Mouse (Mus musculus) stomach, embryonic 16.5 days (tissue): ENCODE data around the gene Paqr9. TPM values are rescaled to one million over a fixed set of nuclear protein-coding genes. Genes with fewer than 3 reads are reported as not detected.
"Not testable (repeated sequence)": the region's sequence is repeated elsewhere in the genome, so short reads cannot be mapped to it uniquely, and the experiment has no call there.

ENCODE experiments used
- ATAC-seq: fragments of 200-750 bp; cut with Nextera tagmentation; 2 replicates; pipeline ENCODE4 v1.8.0; 2017; ENCODE audit warnings: moderate number of reproducible peaks, moderate TSS enrichment; ENCODE audit not compliant: insufficient read depth, low FRiP score
- H3K27ac ChIP-seq: fragments of 300-500 bp; sonication (generic); 2 replicates; pipeline ENCODE4 v1.5.1; 2014; ENCODE audit warnings: low read length
- H3K27me3 ChIP-seq: fragments of 300-500 bp; sonication (generic); 2 replicates; pipeline ENCODE4 v1.6.1; 2014; ENCODE audit warnings: low read length, control low read depth, mixed read lengths; ENCODE audit not compliant: control insufficient read depth, insufficient read depth
- H3K36me3 ChIP-seq: fragments of 300-500 bp; sonication (generic); 2 replicates; pipeline ENCODE4 v1.6.1; 2014; ENCODE audit warnings: low read length; ENCODE audit not compliant: control insufficient read depth, insufficient read depth
- H3K4me1 ChIP-seq: fragments of 300-500 bp; sonication (generic); 2 replicates; pipeline ENCODE4 v1.6.1; 2014; ENCODE audit warnings: low read length, control low read depth, mixed read lengths; ENCODE audit not compliant: control insufficient read depth, insufficient read depth
- H3K4me2 ChIP-seq: fragments of 300-500 bp; sonication (generic); 2 replicates; pipeline ENCODE4 v1.6.1; 2014; ENCODE audit warnings: low read depth, low read length, mixed read lengths
- H3K4me3 ChIP-seq: fragments of 300-500 bp; sonication (generic); replicated peaks from 2 replicates; pipeline ENCODE4 v1.5.1; 2014; ENCODE audit warnings: mild to moderate bottlenecking, low read length
- H3K9ac ChIP-seq: fragments of 300-500 bp; sonication (generic); 2 replicates; pipeline ENCODE4 v1.6.1; 2014; ENCODE audit warnings: low read length
- H3K9me3 ChIP-seq: fragments of 300-500 bp; sonication (generic); replicated peaks from 2 replicates; pipeline ENCODE4 v1.6.1; 2016; ENCODE audit warnings: low read length, control low read depth; ENCODE audit not compliant: control insufficient read depth
- WGBS: fragments of 180-500 bp; shearing (Covaris S2); extraction: QIAGEN DNeasy Blood & Tissue Kit; methylation state at CpG from one replicate; pipeline ENCODE4 v1.1.7; 2014; 5-methylcytosine and 5-hydroxymethylcytosine counted together
- polyA plus RNA-seq: library from polyadenylated mRNA; unstranded; fragments of >200 nt; fragmentation: Nextera tagmentation; extraction: Ambion mirVana; gene quantifications from 2 replicates; pipeline ENCODE4 v1.2.1, GENCODE M21; 2015

The Paqr9 gene
- 0.47 and 0.53 TPM in 2 replicates for polyA plus RNA-seq

DNA sequence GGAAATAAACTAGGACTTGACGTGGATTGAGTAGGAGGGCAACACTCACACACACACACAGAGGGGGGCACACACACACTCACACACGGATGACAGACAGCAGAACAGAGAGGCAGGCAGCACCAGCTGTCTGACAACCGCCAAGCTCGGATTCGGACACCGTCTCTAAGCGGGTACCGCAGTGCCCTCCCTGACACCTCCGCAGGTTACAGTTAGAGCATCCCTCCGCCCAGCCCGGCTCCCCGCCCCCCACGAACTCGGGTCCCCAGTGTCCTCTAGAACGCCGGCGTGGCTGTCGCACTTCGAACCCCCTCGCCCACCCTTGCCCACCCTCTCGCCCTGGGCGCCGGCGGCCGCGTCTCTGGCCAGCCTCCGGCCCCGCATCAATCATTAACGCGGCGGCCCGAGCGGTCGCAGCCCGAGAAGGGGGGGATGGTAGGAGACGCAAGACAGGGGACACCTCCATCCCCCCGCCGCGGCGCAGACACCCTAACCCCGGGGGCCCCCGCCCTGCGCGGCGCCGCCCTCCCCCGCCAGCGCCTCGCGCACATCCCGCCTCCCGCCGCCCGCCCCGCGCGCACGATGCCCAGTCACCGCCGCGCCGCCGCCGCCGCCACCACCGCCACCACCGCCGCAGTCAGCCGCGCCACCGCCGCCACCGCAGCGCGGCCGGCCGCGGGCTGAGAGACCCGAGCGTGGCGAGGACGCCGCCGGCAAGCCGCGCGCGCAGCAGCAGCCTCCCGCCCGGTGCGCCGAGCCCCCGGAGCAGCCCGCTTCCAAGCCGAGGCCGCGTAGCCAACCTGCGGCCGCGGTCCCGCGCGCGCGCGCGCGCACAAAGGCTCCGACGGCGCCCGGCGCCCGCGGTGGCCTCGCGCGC, at the start of gene Paqr9:
Gene Paqr9, plus strand, starts transcription at position 599 of the 877 bp plus-strand sequence.
- no peaks in the 10 kb centered on the region for H3K4me1 ChIP-seq
- H3K4me2 ChIP-seq: peak within 1 kb of the TSS; percentile 91
- H3K4me3 ChIP-seq: peak within 1 kb of the TSS; percentile 58
- H3K27ac ChIP-seq: no peak within 1 kb of the TSS
- H3K9ac ChIP-seq: peak within 1 kb of the TSS; percentile 65
- H3K9me3 ChIP-seq: no peaks in the 10 kb centered on the region
- H3K27me3 ChIP-seq: peaks cover 66% of the 10 kb centered on the region
- WGBS: under 1% methylated on average over 58 of the region's 118 CpGs
- no peaks in the 10 kb centered on the region for H3K36me3 ChIP-seq
- ATAC-seq: peak; percentile 58

GRCm38 (mm10) chr9:95510693-95511404, 48.6 kb upstream of the Paqr9 start:
- no peaks in the 10 kb centered on the region for H3K36me3 ChIP-seq
- H3K9ac ChIP-seq: peak overlapping the region; percentile 98
- peaks cover 9% of the 10 kb centered on the region for H3K4me1 ChIP-seq
- H3K27me3 ChIP-seq: no peaks in the 10 kb centered on the region
- peak overlapping the region; percentile 94 for H3K27ac ChIP-seq
- ATAC-seq: no peak
- peak overlapping the region; percentile 99 for H3K4me3 ChIP-seq
- 4% methylated on average over 21 of the region's 21 CpGs for WGBS
- H3K9me3 ChIP-seq: no peaks in the 10 kb centered on the region
- H3K4me2 ChIP-seq: peak overlapping the region; percentile 76

DNA sequence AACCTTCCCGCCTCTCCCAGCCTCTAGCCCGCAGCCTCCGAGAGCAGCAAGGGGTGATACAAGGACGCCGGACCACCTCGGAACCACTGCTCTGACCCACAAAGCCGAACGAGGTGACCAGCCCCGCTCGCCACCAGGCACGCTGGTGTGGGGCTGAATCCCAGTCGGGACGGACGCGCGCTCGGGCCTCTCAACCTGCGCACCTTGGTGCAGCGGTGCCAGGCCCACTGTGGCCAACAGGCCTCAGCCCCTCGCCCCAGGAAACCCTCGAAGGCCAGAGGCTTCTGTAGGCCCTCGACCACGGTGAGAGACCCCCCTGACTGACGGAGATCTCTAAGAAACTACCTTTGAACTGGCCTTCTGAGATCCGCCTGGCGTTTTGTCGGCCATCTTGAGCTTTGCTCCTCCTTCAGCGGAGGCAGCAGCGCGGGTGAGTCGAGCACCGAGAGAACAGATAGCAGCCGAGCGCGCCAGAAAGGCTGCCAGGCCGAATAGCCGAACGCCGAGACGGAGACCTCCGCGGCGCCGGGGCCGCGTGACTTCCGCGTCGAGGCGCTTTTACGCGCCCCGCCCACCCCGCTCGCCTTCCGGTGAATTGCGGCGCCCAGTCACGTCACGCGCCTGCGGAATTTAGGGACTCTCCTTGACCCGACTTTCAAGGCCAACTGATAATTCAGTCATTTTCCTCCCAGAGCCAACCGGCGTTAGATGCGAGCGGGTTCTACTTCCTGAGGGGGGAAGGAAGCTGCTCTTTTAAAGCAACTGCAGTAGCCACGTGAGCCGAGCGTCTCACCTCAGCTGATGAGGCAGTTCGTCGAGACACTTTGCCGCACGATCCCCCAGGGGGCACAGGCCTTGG, 47.8 kb upstream of the Paqr9 start, which contains the start of gene U2surp:
Gene U2surp, minus strand, starts transcription at position 525 of the 859 bp plus-strand sequence.
- peak within 1 kb of the TSS; percentile 99 for H3K4me3 ChIP-seq
- H3K4me2 ChIP-seq: peak within 1 kb of the TSS; percentile 76
- H3K4me1 ChIP-seq: peaks cover 9% of the 10 kb centered on the region
- ATAC-seq: peak; percentile 95
- WGBS: under 1% methylated on average over 74 of the region's 74 CpGs
- no peaks in the 10 kb centered on the region for H3K9me3 ChIP-seq
- no peaks in the 10 kb centered on the region for H3K27me3 ChIP-seq
- H3K27ac ChIP-seq: peak within 1 kb of the TSS; percentile 94
- H3K36me3 ChIP-seq: no peaks in the 10 kb centered on the region
- peak within 1 kb of the TSS; percentile 98 for H3K9ac ChIP-seq

- peak overlapping the region; percentile 66 for H3K4me2 ChIP-seq
- H3K27ac ChIP-seq: peak overlapping the region; percentile 91
- H3K4me3 ChIP-seq: peak overlapping the region; percentile 99
- WGBS: 17% methylated on average over 15 of the region's 15 CpGs
- H3K9me3 ChIP-seq: no peaks in the 10 kb centered on the region
- ATAC-seq: peak; percentile 35; the same call in 1 of the 2 replicates
- H3K4me1 ChIP-seq: peaks cover 9% of the 10 kb centered on the region
- peak overlapping the region; percentile 98 for H3K9ac ChIP-seq
- H3K27me3 ChIP-seq: no peaks in the 10 kb centered on the region
- H3K36me3 ChIP-seq: no peaks in the 10 kb centered on the region
Observed at GRCm38 (mm10) chr9:95512331-95513030, 47.0 kb upstream of the Paqr9 start.

GRCm38 (mm10) chr9:95513776-95514175, 45.7 kb upstream of the Paqr9 start:
- no peak overlapping the region for H3K4me2 ChIP-seq
- no peak overlapping the region for H3K9ac ChIP-seq
- peak overlapping the region; percentile 64 for H3K27ac ChIP-seq
- H3K4me1 ChIP-seq: peaks cover 9% of the 10 kb centered on the region
- no peaks in the 10 kb centered on the region for H3K9me3 ChIP-seq
- 89% methylated on average over 2 of the region's 2 CpGs for WGBS
- no peaks in the 10 kb centered on the region for H3K36me3 ChIP-seq
- no peak for ATAC-seq
- H3K27me3 ChIP-seq: no peaks in the 10 kb centered on the region
- no peak overlapping the region for H3K4me3 ChIP-seq

GRCm38 (mm10) chr9:95514361-95514760, 45.1 kb upstream of the Paqr9 start:
- ATAC-seq, H3K27ac ChIP-seq, H3K36me3 ChIP-seq, H3K4me1 ChIP-seq, H3K9ac ChIP-seq, H3K27me3 ChIP-seq, H3K4me3 ChIP-seq, H3K4me2 ChIP-seq, H3K9me3 ChIP-seq: not testable (repeated sequence)
- 79% methylated on average over 3 of the region's 3 CpGs for WGBS

- WGBS: 74% methylated on average over 5 of the region's 5 CpGs
- Histone ChIP-seq H3K4me1 (no peaks in the 10 kb centered on the region), H3K4me3 (no peak overlapping the region), H3K27me3 (no peaks in the 10 kb centered on the region), H3K4me2 (no peak overlapping the region), H3K27ac (no peak overlapping the region), H3K36me3 (no peaks in the 10 kb centered on the region), H3K9me3 (no peaks in the 10 kb centered on the region), H3K9ac (no peak overlapping the region)
- no peak for ATAC-seq
Observed at GRCm38 (mm10) chr9:95520563-95520962, 38.9 kb upstream of the Paqr9 start.

- no peaks in the 10 kb centered on the region for H3K4me1 ChIP-seq
- WGBS: 84% methylated on average over 8 of the region's 8 CpGs
- no peak overlapping the region for H3K9ac ChIP-seq
- no peak overlapping the region for H3K27ac ChIP-seq
- no peak for ATAC-seq
- no peaks in the 10 kb centered on the region for H3K36me3 ChIP-seq
- no peak overlapping the region for H3K4me2 ChIP-seq
- H3K27me3 ChIP-seq: no peaks in the 10 kb centered on the region
- no peak overlapping the region for H3K4me3 ChIP-seq
- no peaks in the 10 kb centered on the region for H3K9me3 ChIP-seq
Observed at GRCm38 (mm10) chr9:95521031-95521430, 38.4 kb upstream of the Paqr9 start.
